Mouse (Mus musculus) E14TG2a.4 (cell line): ENCODE measurements around the gene Slc7a11.

Experiments
- CTCF ChIP-seq: conservative IDR thresholded peaks from 2 replicates; pipeline ENCODE4 v1.5.1; 2014; ENCODE audit warnings: low read length
- POU5F1 ChIP-seq: IDR thresholded peaks from 2 replicates; pipeline ENCODE4 v1.6.1; 2014; ENCODE audit warnings: low read length, borderline replicate concordance

DNA sequence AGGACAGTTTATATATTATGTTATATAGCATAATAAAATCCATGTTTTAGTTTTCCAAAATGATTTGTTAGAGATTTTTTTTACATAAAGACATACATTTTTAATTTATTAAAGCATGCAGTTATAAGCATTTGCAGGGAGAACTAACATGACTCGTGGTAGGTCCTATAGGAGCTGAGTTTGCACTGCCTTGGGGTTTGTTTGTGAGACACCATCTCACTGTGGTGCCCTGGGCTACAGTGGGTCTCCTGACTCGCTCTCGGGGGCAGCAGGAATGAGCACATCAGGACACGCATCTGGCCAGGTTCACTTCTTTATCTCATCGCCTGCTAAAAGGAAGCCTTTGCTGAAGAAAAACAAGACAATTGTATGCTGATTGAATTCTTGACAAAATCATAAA lies 257.0 kb downstream of the Slc7a11 start:
- TF ChIP-seq CTCF (no peak), POU5F1 (no peak)
